Mouse (Mus musculus) adrenal gland (tissue): ENCODE measurements around the gene C1ql1.

Experiments used
- intact Hi-C: fragments of 180-260 bp; cut with DNase I; formaldehyde crosslinking; loops from one replicate; pipeline ENCODE4 v1.15.1; 2025

The C1ql1 gene

GRCm38 (mm10) chr11:102961082-102961481 is 14.6 kb upstream of the C1ql1 start:
- intact Hi-C loops: no loop called here

DNA sequence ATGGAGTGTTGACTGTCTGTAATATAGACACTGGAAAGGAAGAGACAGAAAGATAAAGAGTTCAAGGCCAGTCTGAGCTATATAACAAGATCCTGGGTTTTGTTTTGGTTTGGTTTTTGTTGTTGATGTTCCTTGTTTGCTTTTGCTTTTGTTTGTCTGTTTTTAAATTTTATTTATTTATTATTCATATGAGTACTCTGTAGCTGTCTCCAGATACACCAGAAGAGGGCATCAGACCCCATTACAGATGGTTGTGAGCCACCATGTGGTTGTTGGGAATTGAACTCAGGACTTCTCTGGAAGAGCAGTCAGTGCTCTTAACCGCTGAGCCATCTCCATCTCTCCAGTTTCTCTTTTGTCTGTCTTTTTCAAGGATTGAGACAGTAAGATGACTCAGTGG is 12.4 kb upstream of the C1ql1 start:
- intact Hi-C loops: no loop called here

DNA sequence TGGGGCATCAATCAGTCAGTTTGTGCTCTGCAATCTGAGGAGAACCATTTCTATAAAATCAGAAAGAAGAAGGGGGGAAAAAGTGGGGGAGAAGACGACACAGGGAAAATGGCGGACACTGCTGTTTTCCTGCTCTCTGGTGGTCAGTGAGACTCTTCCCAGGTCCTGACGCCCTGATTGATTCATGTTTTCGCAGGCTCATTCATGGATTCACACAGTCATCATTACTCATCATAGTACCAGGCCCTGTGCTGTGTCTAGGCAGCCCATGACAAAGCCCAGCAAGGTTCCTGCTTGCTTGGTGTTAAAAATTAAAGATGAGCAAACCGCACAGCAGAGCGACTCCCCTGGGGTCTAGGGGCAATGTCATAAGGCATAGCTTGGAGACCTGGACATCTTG is 11.9 kb upstream of the C1ql1 start:
- intact Hi-C loops: no loop called here

- intact Hi-C loops: no loop called here
Measured at GRCm38 (mm10) chr11:102957692-102958091, 11.2 kb upstream of the C1ql1 start.

DNA sequence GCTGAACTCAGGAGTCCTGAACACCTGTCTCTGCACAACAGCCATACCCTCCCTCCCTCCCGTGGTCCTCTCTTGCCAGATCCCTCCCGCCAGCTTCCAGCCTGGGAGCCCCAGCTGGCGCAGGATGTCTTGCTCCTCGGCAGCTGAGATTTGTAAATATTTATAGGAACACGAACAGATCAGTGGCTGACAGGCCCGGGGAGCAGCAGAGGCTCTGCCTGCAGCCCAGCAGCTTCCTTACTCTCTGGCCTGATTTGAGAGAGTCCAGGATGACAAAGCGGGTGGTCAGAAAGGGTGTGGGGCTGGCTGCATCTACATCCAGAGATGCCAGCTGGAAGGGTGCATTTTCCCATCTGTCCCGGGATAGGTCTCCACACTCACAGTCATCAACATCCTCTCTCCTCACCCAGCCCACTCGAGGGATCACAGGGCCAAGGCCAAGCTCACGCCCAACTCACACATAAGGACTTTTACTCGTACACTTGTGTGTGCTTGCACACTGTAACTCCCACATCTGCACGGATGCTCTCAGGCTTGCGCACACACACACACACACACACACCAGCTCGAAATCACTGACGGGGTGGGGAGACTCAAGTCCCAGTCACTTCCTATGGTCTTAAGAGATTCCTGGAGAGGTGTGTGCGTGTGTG is 10.6 kb upstream of the C1ql1 start:
- intact Hi-C loops: no loop called here

- intact Hi-C loops: no loop called here
Measured at GRCm38 (mm10) chr11:102952922-102953321, 6.4 kb upstream of the C1ql1 start.

GRCm38 (mm10) chr11:102948043-102948961 is 1.8 kb upstream of the C1ql1 start:
- intact Hi-C loops: loop anchor here (5.0 kb wide), 1 partner anchor 44 kb away; no protein-coding TSS in a partner anchor

- intact Hi-C loops: loop anchor here (5.0 kb wide), 1 partner anchor 45 kb away; no protein-coding TSS in a partner anchor
Measured at GRCm38 (mm10) chr11:102946992-102947343, 480 bp upstream of the C1ql1 start.

DNA sequence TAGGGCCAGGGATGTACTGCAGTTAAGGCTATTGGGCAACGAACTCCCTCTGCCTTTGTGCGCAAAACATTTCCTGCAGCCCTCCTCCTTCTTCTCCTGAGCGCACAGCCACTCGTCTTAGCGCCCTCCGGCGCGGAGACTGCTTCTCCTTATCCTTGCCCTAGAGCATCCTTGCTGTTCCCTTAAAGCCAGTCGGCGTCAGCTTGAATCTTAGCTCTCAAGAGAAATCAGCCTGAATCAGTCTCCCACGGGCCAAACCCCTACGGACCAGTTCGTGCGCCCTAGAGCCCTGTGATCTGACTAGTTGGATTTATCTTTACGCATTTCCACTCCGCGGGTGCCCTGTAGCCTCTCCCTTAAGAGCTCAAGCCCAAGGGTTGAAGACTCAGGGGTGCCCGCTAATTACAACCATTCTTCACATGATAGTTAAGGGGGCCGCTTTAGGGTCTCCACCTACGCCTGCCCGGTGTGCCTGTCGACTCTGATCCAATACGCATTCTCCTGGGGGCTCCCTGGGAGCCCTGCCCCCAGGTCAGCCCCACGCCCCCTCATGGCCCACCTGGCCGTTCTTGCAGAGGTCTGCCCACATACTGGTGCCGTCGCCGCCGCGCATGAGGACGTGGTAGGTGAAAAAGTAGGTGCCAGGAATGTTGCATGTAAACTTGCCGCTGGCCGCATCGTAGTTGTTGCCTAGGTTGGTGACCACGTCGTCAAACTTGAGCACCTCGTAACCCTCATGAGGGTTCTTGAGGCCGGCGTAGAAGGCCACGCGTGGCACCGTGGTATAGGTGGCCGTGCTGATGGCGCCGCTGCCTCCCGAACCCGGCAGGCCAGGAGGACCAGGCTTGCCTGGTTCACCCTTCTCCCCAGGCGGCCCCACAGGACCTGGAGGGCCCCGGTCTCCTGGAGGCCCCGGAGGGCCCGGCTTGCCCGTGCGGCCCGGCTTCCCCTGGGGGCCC is 903 bp downstream of the C1ql1 start:
- intact Hi-C loops: loop anchor here (5.0 kb wide), 1 partner anchor 47 kb away; no protein-coding TSS in a partner anchor

DNA sequence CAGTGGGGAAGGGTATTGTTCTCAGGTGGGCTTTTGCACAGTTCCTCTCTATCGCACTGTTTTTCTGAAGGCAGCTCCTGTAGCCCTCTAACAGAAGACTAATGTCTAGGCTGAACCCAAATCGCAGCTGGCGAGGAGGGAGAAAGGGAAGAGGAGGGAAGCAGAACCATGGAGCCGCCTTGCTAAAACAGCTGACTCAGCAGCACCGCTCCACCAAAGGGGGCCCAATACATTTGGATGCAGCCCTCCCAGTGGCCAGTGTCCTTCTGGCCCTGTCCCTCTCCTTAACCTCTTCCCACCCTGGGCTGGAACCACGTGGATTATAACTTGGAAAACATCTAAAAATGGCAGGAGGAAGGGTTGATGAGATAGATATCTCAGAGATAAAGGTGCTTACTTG is 5.3 kb downstream of the C1ql1 start:
- intact Hi-C loops: no loop called here

GRCm38 (mm10) chr11:102939024-102939675 is 7.3 kb downstream of the C1ql1 start:
- intact Hi-C loops: loop anchor here (5.0 kb wide), 1 partner anchor 47 kb away; no protein-coding TSS in a partner anchor

GRCm38 (mm10) chr11:102937529-102938182 is 8.8 kb downstream of the C1ql1 start:
- intact Hi-C loops: loop anchor here (5.0 kb wide), 1 partner anchor 45 kb away; no protein-coding TSS in a partner anchor

DNA sequence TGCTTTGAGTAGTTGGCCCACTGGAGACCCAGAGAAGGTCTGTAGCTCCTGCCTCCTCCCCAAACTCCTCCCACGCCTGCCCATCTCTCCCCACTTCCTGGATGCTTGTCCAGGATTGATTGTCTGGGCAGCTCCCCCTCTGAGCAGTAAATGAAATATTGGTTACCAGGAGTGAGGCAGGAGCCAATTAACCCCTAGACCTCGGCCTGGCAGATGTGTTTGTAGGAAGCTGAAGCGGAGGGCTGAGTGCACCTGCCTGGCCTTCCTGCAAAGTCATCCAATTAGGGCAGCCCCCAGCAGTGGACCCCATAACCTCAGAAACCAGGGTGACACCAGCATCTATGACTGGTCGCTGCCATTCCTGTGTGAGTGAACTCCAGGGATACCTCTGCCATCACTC is 10.2 kb downstream of the C1ql1 start:
- intact Hi-C loops: loop anchor here (5.0 kb wide), 1 partner anchor 44 kb away; no protein-coding TSS in a partner anchor

GRCm38 (mm10) chr11:102930672-102931071 is 15.8 kb downstream of the C1ql1 start:
- intact Hi-C loops: no loop called here

GRCm38 (mm10) chr11:102925351-102925717 is 21.2 kb downstream of the C1ql1 start:
- intact Hi-C loops: no loop called here

GRCm38 (mm10) chr11:102924557-102925350 is 21.7 kb downstream of the C1ql1 start, which contains the start of gene Kif18b:
Gene Kif18b (minus strand): TSS chr11:102925124.
- intact Hi-C loops: no loop called here

GRCm38 (mm10) chr11:102921491-102921890 is 25.0 kb downstream of the C1ql1 start:
- intact Hi-C loops: no loop called here

GRCm38 (mm10) chr11:102918077-102918476 is 28.4 kb downstream of the C1ql1 start:
- intact Hi-C loops: no loop called here

GRCm38 (mm10) chr11:102915380-102915779 is 31.1 kb downstream of the C1ql1 start:
- intact Hi-C loops: no loop called here
